13 mouse cellular contexts compared by ENCODE assay signal in genomic region chr2:165944576-165945351, GRCm38 (mm10). TPM values are rescaled to one million over a fixed set of nuclear protein-coding genes. Genes with fewer than 3 reads are reported as not detected.
DNase-seq lines count a peak whose midpoint lies in the region; ATAC-seq lines count a peak whose summit lies in the region.
"Had no signal": no experiment of that assay in that cellular context is flagged by ENCODE, and none has a peak within 500 bp of the region (broad histone marks: within the 10 kb centered on the region; RNA-seq: fewer than 3 reads in every experiment).

No protein-coding gene starts in this region.

- H3K27ac ChIP-seq in heart, embryonic 12.5 days (ENCODE audit: poor library complexity, severe bottlenecking): peak overlapping the region; percentile 10; the same call in 1 of the 2 replicates
- H3K27ac ChIP-seq in liver, embryonic 11.5 days (ENCODE audit: low read depth, low read length): peak overlapping the region; percentile 73
- H3K27ac ChIP-seq: embryonic facial prominence, embryonic 15.5 days; limb, embryonic 13.5 days had no signal

- peaks cover 7% of the 10 kb centered on the region for H3K9me3 ChIP-seq in heart, embryonic 12.5 days (replicated peaks)
- peaks cover 7% of the 10 kb centered on the region for H3K9me3 ChIP-seq in megakaryocyte, embryonic 14.5 days
- H3K9me3 ChIP-seq in liver, embryonic 11.5 days (ENCODE audit: control insufficient read depth, low read length): no peaks in the 10 kb centered on the region
- H3K9me3 ChIP-seq: embryonic facial prominence, embryonic 15.5 days; limb, embryonic 13.5 days had no signal

- H3K9ac ChIP-seq in heart, embryonic 12.5 days: no peak overlapping the region
- 0 out of 2 replicates have a peak overlapping the region, but pooled peaks have one; percentile 7 for H3K9ac ChIP-seq in liver, embryonic 11.5 days (ENCODE audit: low read depth, low read length)
- H3K9ac ChIP-seq: embryonic facial prominence, embryonic 15.5 days; forebrain, postnatal 0 days; limb, embryonic 13.5 days had no signal

- H3K36me3 ChIP-seq in heart, embryonic 12.5 days: no peaks in the 10 kb centered on the region
- peaks cover 14% of the 10 kb centered on the region for H3K36me3 ChIP-seq in megakaryocyte, embryonic 14.5 days (replicated peaks; ENCODE audit: low read length)
- no peaks in the 10 kb centered on the region for H3K36me3 ChIP-seq in liver, embryonic 11.5 days (ENCODE audit: control insufficient read depth, insufficient read depth, low read length)
- H3K36me3 ChIP-seq: embryonic facial prominence, embryonic 15.5 days; limb, embryonic 13.5 days had no signal

- H3K4me2 ChIP-seq in heart, embryonic 12.5 days: no peak overlapping the region
- H3K4me2 ChIP-seq in liver, embryonic 11.5 days: peak overlapping the region; percentile 23; the same call in 1 of the 2 replicates
- H3K4me2 ChIP-seq: embryonic facial prominence, embryonic 15.5 days; limb, embryonic 13.5 days had no signal

- no peak for DNase-seq in heart, postnatal 4 days
- no peak for DNase-seq in liver, embryonic 11.5 days (ENCODE audit: low spot score)
- no peak for DNase-seq in adrenal gland, postnatal 36 days
- no peak for DNase-seq in testis, postnatal 14 days (ENCODE audit: low spot score)
- DNase-seq: adrenal gland, adult 8-10 months; forebrain, postnatal 0 days; kidney, postnatal 36 days; right cerebral cortex, postnatal 25 days had no signal

- H3K27me3 ChIP-seq in heart, embryonic 12.5 days (replicated peaks): no peaks in the 10 kb centered on the region
- no peaks in the 10 kb centered on the region for H3K27me3 ChIP-seq in megakaryocyte, embryonic 14.5 days (replicated peaks)
- no peaks in the 10 kb centered on the region for H3K27me3 ChIP-seq in liver, embryonic 11.5 days (replicated peaks; ENCODE audit: control insufficient read depth, insufficient read depth, low read length)
- H3K27me3 ChIP-seq: embryonic facial prominence, embryonic 15.5 days; limb, embryonic 13.5 days had no signal

- H3K4me3 ChIP-seq in heart, embryonic 12.5 days: no peak overlapping the region
- peak overlapping the region; percentile 39 for H3K4me3 ChIP-seq in megakaryocyte, embryonic 14.5 days (replicated peaks)
- no peak overlapping the region for H3K4me3 ChIP-seq in liver, embryonic 11.5 days (ENCODE audit: low read depth, low read length)
- H3K4me3 ChIP-seq: embryonic facial prominence, embryonic 15.5 days; limb, embryonic 13.5 days had no signal

- WGBS in heart, embryonic 12.5 days: 72% methylated on average over 11 of the region's 11 CpGs
- WGBS in liver, embryonic 11.5 days: 62% methylated on average over 11 of the region's 11 CpGs

- ATAC-seq in heart, embryonic 12.5 days (ENCODE audit: insufficient number of reproducible peaks, low FRiP score): peak; percentile 80
- ATAC-seq in megakaryocyte, adult 5-6 weeks (ENCODE audit: poor library complexity, severe bottlenecking): no peak
- ATAC-seq in liver, embryonic 11.5 days (replicated peaks; ENCODE audit: low FRiP score): peak; percentile 92
- ATAC-seq: forebrain, postnatal 0 days had no signal

- peaks cover 10% of the 10 kb centered on the region for H3K4me1 ChIP-seq in heart, embryonic 12.5 days (replicated peaks)
- peaks cover 61% of the 10 kb centered on the region for H3K4me1 ChIP-seq in megakaryocyte, embryonic 14.5 days
- H3K4me1 ChIP-seq in liver, embryonic 11.5 days (replicated peaks; ENCODE audit: control insufficient read depth, insufficient read depth, low read length): peaks cover 14% of the 10 kb centered on the region
- H3K4me1 ChIP-seq: embryonic facial prominence, embryonic 15.5 days had no signal

RNA-seq across cellular contexts. Expression of gene Zmynd8, which starts 45.9 kb away (rescaled TPM):
- 44.7 and 48.0 TPM in 2 replicates for polyA plus RNA-seq in heart, embryonic 12.5 days (2016; fragmentation: Nextera tagmentation; extraction: Ambion mirVana)
- total RNA-seq in heart, postnatal 4 days (2021): 10 to 100 TPM; 49.5 to 50.4 TPM
- polyA plus RNA-seq in megakaryocyte, embryonic 14.5 days (2012; ENCODE audit: insufficient read depth, low replicate concordance): 41.0 and 57.7 TPM in 2 replicates
- 26.9 and 37.5 TPM in 2 replicates for total RNA-seq in megakaryocyte, adult 5-6 weeks (2015)
- 26.7 and 28.3 TPM in 2 replicates for total RNA-seq in megakaryocyte, adult 5-6 weeks (2017)
- 49.1 and 55.8 TPM in 2 replicates for polyA plus RNA-seq in liver, embryonic 11.5 days (2014; fragmentation: Nextera tagmentation; extraction: Ambion mirVana)
- total RNA-seq in adrenal gland, postnatal 36 days (2021): 10 to 100 TPM; 47.9 to 53.4 TPM

RNA-seq across cellular contexts. Expression of gene Ncoa3, which starts 47.7 kb away (rescaled TPM):
- 16.4 and 17.4 TPM in 2 replicates for polyA plus RNA-seq in heart, embryonic 12.5 days (2016; fragmentation: Nextera tagmentation; extraction: Ambion mirVana)
- 10 to 100 TPM; 21.2 to 23.2 TPM for total RNA-seq in heart, postnatal 4 days (2021)
- polyA plus RNA-seq in megakaryocyte, embryonic 14.5 days (2012; ENCODE audit: insufficient read depth, low replicate concordance): 22.7 and 35.4 TPM in 2 replicates
- total RNA-seq in megakaryocyte, adult 5-6 weeks (2015): 50.7 and 54.8 TPM in 2 replicates
- total RNA-seq in megakaryocyte, adult 5-6 weeks (2017): 55.7 and 59.8 TPM in 2 replicates
- polyA plus RNA-seq in liver, embryonic 11.5 days (2014; fragmentation: Nextera tagmentation; extraction: Ambion mirVana): 15.2 and 16.6 TPM in 2 replicates
- total RNA-seq in adrenal gland, postnatal 36 days (2021): 10 to 100 TPM; 24.6 to 42.8 TPM
